Mouse (Mus musculus) lung, embryonic 14.5 days (tissue): ENCODE data around the gene H2-Ob. TPM values are rescaled to one million over a fixed set of nuclear protein-coding genes. Genes with fewer than 3 reads are reported as not detected.

ENCODE experiments used
- ATAC-seq: fragments of 200-750 bp; cut with Nextera tagmentation; 2 replicates; pipeline ENCODE4 v1.8.0; 2017; ENCODE audit warnings: mild to moderate bottlenecking, moderate TSS enrichment, moderate library complexity; ENCODE audit not compliant: insufficient read depth
- DNase-seq: peaks from one replicate; pipeline ENCODE4 v3.0.0-alpha.2; 2015
- H3K27ac ChIP-seq: fragments of 300-500 bp; sonication (generic); 2 replicates; pipeline ENCODE4 v1.5.1; 2014; ENCODE audit warnings: low read depth, mild to moderate bottlenecking, moderate library complexity
- H3K27me3 ChIP-seq: fragments of 300-500 bp; sonication (generic); 2 replicates; pipeline ENCODE4 v1.6.1; 2014; ENCODE audit warnings: low read length, control low read depth; ENCODE audit not compliant: insufficient read depth
- H3K36me3 ChIP-seq: fragments of 300-500 bp; sonication (generic); 2 replicates; pipeline ENCODE4 v1.6.1; 2014; ENCODE audit warnings: control low read depth; ENCODE audit not compliant: insufficient read depth
- H3K4me1 ChIP-seq: fragments of 300-500 bp; sonication (generic); 2 replicates; pipeline ENCODE4 v1.6.1; 2014; ENCODE audit warnings: antibody characterized with exemption, control low read depth; ENCODE audit not compliant: insufficient read depth
- H3K4me2 ChIP-seq: fragments of 300-500 bp; sonication (generic); 2 replicates; pipeline ENCODE4 v1.6.1; 2014; ENCODE audit warnings: mild to moderate bottlenecking
- H3K4me3 ChIP-seq: fragments of 300-500 bp; sonication (generic); 2 replicates; pipeline ENCODE4 v1.5.1; 2014; ENCODE audit warnings: low read depth, low read length
- H3K9ac ChIP-seq: fragments of 300-500 bp; sonication (generic); 2 replicates; pipeline ENCODE4 v1.6.1; 2014
- H3K9me3 ChIP-seq: fragments of 300-500 bp; sonication (generic); 2 replicates; pipeline ENCODE4 v1.6.1; 2016; ENCODE audit warnings: low read depth, low read length, control low read depth
- CTCF ChIP-seq: IDR thresholded peaks from 2 replicates; pipeline ENCODE4 v1.5.1; 2016; ENCODE audit warnings: antibody characterized with exemption, low read depth
- WGBS: fragments of 180-500 bp; shearing (Covaris S2); extraction: QIAGEN DNeasy Blood & Tissue Kit; methylation state at CpG from one replicate; pipeline ENCODE4 v1.1.7; 2014; 5-methylcytosine and 5-hydroxymethylcytosine counted together
- polyA plus RNA-seq: library from polyadenylated mRNA; unstranded; fragments of >200 nt; fragmentation: Nextera tagmentation; extraction: Ambion mirVana; gene quantifications from 2 replicates; pipeline ENCODE4 v1.2.1, GENCODE M21; 2014

H2-Ob gene
- polyA plus RNA-seq, 1 experiment from 2014 or later = not detected

- no peaks in the 10 kb centered on the region for H3K9me3 ChIP-seq
- H3K27me3 ChIP-seq = peaks cover 37% of the 10 kb centered on the region
- no peak overlapping the region for H3K4me3 ChIP-seq
- no peak for TF ChIP-seq CTCF
- no peak for ATAC-seq
- no peaks in the 10 kb centered on the region for H3K36me3 ChIP-seq
- WGBS = 96% methylated on average over 9 of the region's 9 CpGs
- no peak overlapping the region for H3K4me2 ChIP-seq
- H3K4me1 ChIP-seq = no peaks in the 10 kb centered on the region
- DNase-seq = no peak
- no peak overlapping the region for H3K27ac ChIP-seq
- H3K9ac ChIP-seq = no peak overlapping the region
These were observed 30.8 kb upstream of the H2-Ob start for GRCm38 (mm10) chr17:34207866-34208265.

- H3K9me3 ChIP-seq = no peaks in the 10 kb centered on the region
- no peak for TF ChIP-seq CTCF
- H3K4me3 ChIP-seq = no peak overlapping the region
- 23% methylated on average over 10 of the region's 10 CpGs for WGBS
- H3K27me3 ChIP-seq = peaks cover 43% of the 10 kb centered on the region
- H3K27ac ChIP-seq = no peak overlapping the region
- no peaks in the 10 kb centered on the region for H3K4me1 ChIP-seq
- no peak for ATAC-seq
- no peak for DNase-seq
- no peak overlapping the region for H3K9ac ChIP-seq
- H3K4me2 ChIP-seq = no peak overlapping the region
- no peaks in the 10 kb centered on the region for H3K36me3 ChIP-seq
These were observed 30.3 kb upstream of the H2-Ob start for GRCm38 (mm10) chr17:34208421-34208820.

- ATAC-seq (no peak), DNase-seq (no peak)
- no peak overlapping the region for H3K27ac ChIP-seq
- no peaks in the 10 kb centered on the region for H3K4me1 ChIP-seq
- H3K4me2 ChIP-seq = no peak overlapping the region
- peak; percentile 42 for TF ChIP-seq CTCF
- H3K36me3 ChIP-seq = no peaks in the 10 kb centered on the region
- WGBS = 44% methylated on average over 3 of the region's 3 CpGs
- H3K4me3 ChIP-seq = no peak overlapping the region
- no peaks in the 10 kb centered on the region for H3K9me3 ChIP-seq
- no peak overlapping the region for H3K9ac ChIP-seq
- H3K27me3 ChIP-seq = peaks cover 53% of the 10 kb centered on the region
These were observed 29.0 kb upstream of the H2-Ob start for GRCm38 (mm10) chr17:34209680-34210079.

GRCm38 (mm10) chr17:34210599-34210998, 28.1 kb upstream of the H2-Ob start:
- no peak overlapping the region for H3K4me2 ChIP-seq
- ATAC-seq (no peak), DNase-seq (no peak)
- H3K27ac ChIP-seq = no peak overlapping the region
- H3K9me3 ChIP-seq = no peaks in the 10 kb centered on the region
- H3K4me3 ChIP-seq = no peak overlapping the region
- no peaks in the 10 kb centered on the region for H3K36me3 ChIP-seq
- no peaks in the 10 kb centered on the region for H3K4me1 ChIP-seq
- peaks cover 49% of the 10 kb centered on the region for H3K27me3 ChIP-seq
- no peak for TF ChIP-seq CTCF
- WGBS = 60% methylated on average over 3 of the region's 3 CpGs
- H3K9ac ChIP-seq = no peak overlapping the region

GRCm38 (mm10) chr17:34211746-34212365, 26.8 kb upstream of the H2-Ob start:
- H3K4me2 ChIP-seq = no peak overlapping the region

GRCm38 (mm10) chr17:34213936-34214335, 24.8 kb upstream of the H2-Ob start:
- WGBS = 45% methylated on average over 21 of the region's 21 CpGs
- Histone ChIP-seq H3K4me2 (no peak overlapping the region), H3K27me3 (peaks cover 42% of the 10 kb centered on the region), H3K4me1 (no peaks in the 10 kb centered on the region), H3K9ac (no peak overlapping the region), H3K9me3 (no peaks in the 10 kb centered on the region), H3K36me3 (no peaks in the 10 kb centered on the region), H3K4me3 (no peak overlapping the region), H3K27ac (no peak overlapping the region)
- ATAC-seq (no peak), DNase-seq (no peak)
- TF ChIP-seq CTCF = no peak

More at GRCm38 (mm10) chr17:34211746-34212365, 26.8 kb upstream of the H2-Ob start:
- H3K9me3 ChIP-seq = no peaks in the 10 kb centered on the region
- no peak for ATAC-seq
- WGBS = 20% methylated on average over 23 of the region's 23 CpGs
- TF ChIP-seq CTCF = no peak
- H3K27me3 ChIP-seq = peaks cover 47% of the 10 kb centered on the region
- no peak overlapping the region for H3K27ac ChIP-seq
- no peaks in the 10 kb centered on the region for H3K4me1 ChIP-seq
- H3K4me3 ChIP-seq = no peak overlapping the region
- no peak overlapping the region for H3K9ac ChIP-seq
- no peaks in the 10 kb centered on the region for H3K36me3 ChIP-seq
- DNase-seq = no peak

GRCm38 (mm10) chr17:34215176-34215575, 23.5 kb upstream of the H2-Ob start:
- H3K27ac ChIP-seq = no peak overlapping the region
- no peak overlapping the region for H3K4me2 ChIP-seq
- no peaks in the 10 kb centered on the region for H3K36me3 ChIP-seq
- no peak overlapping the region for H3K9ac ChIP-seq
- 83% methylated on average over 12 of the region's 12 CpGs for WGBS
- H3K9me3 ChIP-seq = no peaks in the 10 kb centered on the region
- DNase-seq = no peak
- H3K4me3 ChIP-seq = no peak overlapping the region
- no peak for TF ChIP-seq CTCF
- ATAC-seq = no peak
- H3K27me3 ChIP-seq = peaks cover 36% of the 10 kb centered on the region
- H3K4me1 ChIP-seq = no peaks in the 10 kb centered on the region
